ENCODE assay signal across 27 mouse cellular contexts in the genomic region with DNA sequence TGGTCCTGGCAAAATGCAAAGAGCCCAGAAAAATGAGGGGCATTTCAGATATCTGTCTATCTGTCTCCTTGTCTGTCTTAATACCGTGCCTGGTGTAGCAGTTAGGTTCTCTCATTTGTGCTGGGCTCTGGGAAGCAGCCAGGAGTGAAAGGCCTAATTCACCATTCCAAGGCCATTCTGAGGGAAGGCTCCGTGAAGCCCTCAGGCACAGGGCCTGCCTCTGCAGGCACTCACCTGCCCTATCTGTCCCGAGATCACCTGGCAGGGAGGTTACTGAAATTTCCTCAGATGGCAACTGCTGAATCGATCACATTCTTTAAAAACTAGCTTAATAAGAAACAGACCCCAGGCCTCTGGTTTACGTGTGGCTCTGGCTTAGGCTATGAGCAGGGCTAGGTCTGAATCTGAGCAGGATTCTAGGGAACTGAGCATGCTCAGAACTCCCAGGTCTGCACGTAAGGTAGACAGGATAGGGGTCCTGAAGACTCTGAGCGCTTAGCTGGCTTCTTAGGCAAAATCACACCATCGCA. TPM values are rescaled to one million over a fixed set of nuclear protein-coding genes. Genes with fewer than 3 reads are reported as not detected.
DNase-seq lines count a peak whose midpoint lies in the region; ATAC-seq and TF ChIP-seq lines count a peak whose summit lies in the region.
"Had no signal": no experiment of that assay in that cellular context is flagged by ENCODE, and none has a peak within 500 bp of the region (broad histone marks: within the 10 kb centered on the region; RNA-seq: fewer than 3 reads in every experiment).

No protein-coding gene starts in this region.

- H3K79me2 ChIP-seq in MEL (ENCODE audit: control insufficient read depth, insufficient read depth, low read length, poor library complexity), result no peaks in the 10 kb centered on the region

- TF ChIP-seq CTCF in MEL (IDR thresholded peaks at IDR 0.05 in 2 of 3, conservative IDR thresholded peaks at IDR 0.05 in 1 of 3; ENCODE audit: control insufficient read depth in 1 of 3, insufficient read depth in 1 of 3, low read depth in 2 of 3, low read length in 3 of 3, poor library complexity in 1 of 3, severe bottlenecking in 1 of 3), result no peak

- H3K9me3 ChIP-seq in kidney, embryonic 14.5 days (ENCODE audit: control insufficient read depth, low read length), result no peaks in the 10 kb centered on the region
- H3K9me3 ChIP-seq in MEL (replicated peaks; ENCODE audit: insufficient read depth, low read length), result no peaks in the 10 kb centered on the region
- no peaks in the 10 kb centered on the region for H3K9me3 ChIP-seq in embryonic facial prominence, embryonic 10.5 days
- no peaks in the 10 kb centered on the region for H3K9me3 ChIP-seq in limb, embryonic 11.5 days (ENCODE audit: control insufficient read depth, low read length)
- H3K9me3 ChIP-seq: embryonic facial prominence, embryonic 12.5 days; forebrain, embryonic 15.5 days; hindbrain, embryonic 15.5 days; liver, embryonic 12.5 days; midbrain, embryonic 15.5 days had no signal

- H3K4me2 ChIP-seq in kidney, embryonic 14.5 days (replicated peaks; ENCODE audit: low read depth, low read length), result no peak overlapping the region
- no peak overlapping the region for H3K4me2 ChIP-seq in limb, embryonic 11.5 days (ENCODE audit: low read depth, severe bottlenecking)
- H3K4me2 ChIP-seq: embryonic facial prominence, embryonic 12.5 days; forebrain, embryonic 15.5 days; hindbrain, embryonic 15.5 days; midbrain, embryonic 15.5 days had no signal

- ATAC-seq in kidney, embryonic 14.5 days (ENCODE audit: low FRiP score, low TSS enrichment), result no peak
- no peak for ATAC-seq in limb, embryonic 11.5 days (ENCODE audit: insufficient number of reproducible peaks, low FRiP score, low TSS enrichment, low read depth)
- ATAC-seq: forebrain, embryonic 15.5 days; intestine, postnatal 0 days; midbrain, embryonic 15.5 days; Patski had no signal

- 67% methylated on average over 8 of the region's 8 CpGs for WGBS in kidney, embryonic 14.5 days
- 61% methylated on average over 8 of the region's 8 CpGs for WGBS in embryonic facial prominence, embryonic 10.5 days
- 52% methylated on average over 8 of the region's 8 CpGs for WGBS in limb, embryonic 11.5 days

- H3K36me3 ChIP-seq in kidney, embryonic 14.5 days (ENCODE audit: control insufficient read depth, insufficient read depth, low read length), result no peaks in the 10 kb centered on the region
- H3K36me3 ChIP-seq in MEL (ENCODE audit: control insufficient read depth in 1 of 2, insufficient read depth in 2 of 2, low read length in 2 of 2), result peaks cover 0 to 51% of the 10 kb centered on the region in 2 experiments; a peak in 2 of 4 replicates
- no peaks in the 10 kb centered on the region for H3K36me3 ChIP-seq in embryonic facial prominence, embryonic 10.5 days (replicated peaks)
- H3K36me3 ChIP-seq in limb, embryonic 11.5 days (ENCODE audit: control insufficient read depth, insufficient read depth, low read length), result no peaks in the 10 kb centered on the region; the same call in 1 of the 2 replicates
- H3K36me3 ChIP-seq: embryonic facial prominence, embryonic 12.5 days; hindbrain, embryonic 15.5 days; liver, embryonic 12.5 days; midbrain, embryonic 15.5 days had no signal

- TF ChIP-seq EP300 in MEL (IDR thresholded peaks at IDR 0.05; ENCODE audit: low read depth in 1 of 2, low read length in 2 of 2), result no peak

- peak; percentile 30 for DNase-seq in kidney, adult 9 months
- DNase-seq in MEL (ENCODE audit: low read depth, low spot score), result no peak
- DNase-seq in embryonic facial prominence, embryonic 10.5 days (ENCODE audit: low spot score), result peak; percentile 40
- DNase-seq in limb, embryonic 11.5 days (ENCODE audit: low spot score), result peak; percentile 28
- DNase-seq in heart, adult 18-20 months, result no peak
- DNase-seq in right cerebral cortex, postnatal 25 days, result no peak
- DNase-seq: adrenal gland, postnatal 10 days; cerebellum, adult 11-12 months; cerebellum, postnatal 14 days; heart, adult 2 months; heart, postnatal 36 days; layer of hippocampus, postnatal 36 days; lung, adult 2 months; spleen, adult 18-20 months; thymus, adult 2 months had no signal

- no peak overlapping the region for H3K4me3 ChIP-seq in kidney, embryonic 14.5 days (ENCODE audit: low read length)
- no peak overlapping the region for H3K4me3 ChIP-seq in MEL (ENCODE audit: control insufficient read depth in 1 of 2, insufficient read depth in 1 of 2, low read depth in 2 of 2, low read length in 2 of 2)
- H3K4me3 ChIP-seq in embryonic facial prominence, embryonic 10.5 days, result no peak overlapping the region
- H3K4me3 ChIP-seq in limb, embryonic 11.5 days (ENCODE audit: low read depth, low read length), result no peak overlapping the region
- H3K4me3 ChIP-seq: embryonic facial prominence, embryonic 12.5 days; forebrain, embryonic 15.5 days; heart, adult 2 months; hindbrain, embryonic 15.5 days; liver, embryonic 12.5 days; megakaryocyte, embryonic 14.5 days; midbrain, embryonic 15.5 days; myocyte had no signal

- TF ChIP-seq RAD21 in MEL (IDR thresholded peaks at IDR 0.05; ENCODE audit: low read depth, low read length), result no peak

- TF ChIP-seq POLR2A in MEL (IDR thresholded peaks at IDR 0.05; ENCODE audit: control insufficient read depth in 1 of 2, insufficient read depth in 1 of 2, low read depth in 1 of 2, low read length in 2 of 2, poor library complexity in 1 of 2), result no peak

- H3K27me3 ChIP-seq in kidney, embryonic 14.5 days (ENCODE audit: control insufficient read depth, insufficient read depth, low read length), result no peaks in the 10 kb centered on the region
- H3K27me3 ChIP-seq in MEL (ENCODE audit: control insufficient read depth in 1 of 2, insufficient read depth in 2 of 2, low read length in 2 of 2), result no peaks in the 10 kb centered on the region
- no peaks in the 10 kb centered on the region for H3K27me3 ChIP-seq in embryonic facial prominence, embryonic 10.5 days (replicated peaks; ENCODE audit: low read depth, poor library complexity, severe bottlenecking)
- no peaks in the 10 kb centered on the region for H3K27me3 ChIP-seq in limb, embryonic 11.5 days (ENCODE audit: control insufficient read depth, insufficient read depth, low read length)
- H3K27me3 ChIP-seq: embryonic facial prominence, embryonic 12.5 days; forebrain, embryonic 15.5 days; hindbrain, embryonic 15.5 days; midbrain, embryonic 15.5 days; Patski had no signal

- H3K4me1 ChIP-seq in kidney, embryonic 14.5 days (ENCODE audit: control insufficient read depth, insufficient read depth, low read length), result no peaks in the 10 kb centered on the region
- H3K4me1 ChIP-seq in MEL (ENCODE audit: control insufficient read depth in 1 of 2, insufficient read depth in 2 of 2, low read length in 2 of 2), result peaks cover 40 to 56% of the 10 kb centered on the region in 2 experiments
- peaks cover 22% of the 10 kb centered on the region for H3K4me1 ChIP-seq in embryonic facial prominence, embryonic 10.5 days
- peaks cover 4% of the 10 kb centered on the region; the same call in 1 of the 2 replicates for H3K4me1 ChIP-seq in limb, embryonic 11.5 days (ENCODE audit: control insufficient read depth, insufficient read depth, low read length)
- H3K4me1 ChIP-seq: forebrain, embryonic 15.5 days; hindbrain, embryonic 15.5 days; midbrain, embryonic 15.5 days had no signal

- no peak overlapping the region for H3K27ac ChIP-seq in kidney, embryonic 14.5 days (ENCODE audit: low read depth, low read length)
- peak overlapping the region; percentile 92 for H3K27ac ChIP-seq in MEL (ENCODE audit: control insufficient read depth, low read depth, low read length)
- no peak overlapping the region for H3K27ac ChIP-seq in embryonic facial prominence, embryonic 10.5 days (replicated peaks)
- H3K27ac ChIP-seq in limb, embryonic 11.5 days (replicated peaks; ENCODE audit: low read depth, low read length), result no peak overlapping the region
- H3K27ac ChIP-seq: forebrain, embryonic 15.5 days; heart, adult 2 months; hindbrain, embryonic 15.5 days; midbrain, embryonic 15.5 days had no signal

- no peak overlapping the region for H3K9ac ChIP-seq in kidney, embryonic 14.5 days (ENCODE audit: low read depth, low read length)
- no peak overlapping the region for H3K9ac ChIP-seq in MEL (ENCODE audit: control insufficient read depth, low read depth, low read length, poor library complexity, severe bottlenecking)
- H3K9ac ChIP-seq in limb, embryonic 11.5 days (ENCODE audit: low read length), result 0 out of 2 replicates have a peak overlapping the region, but pooled peaks have one; percentile 7
- H3K9ac ChIP-seq: embryonic facial prominence, embryonic 12.5 days; forebrain, embryonic 15.5 days; hindbrain, embryonic 15.5 days; midbrain, embryonic 15.5 days had no signal

TF ChIP-seq in MEL, 35 proteins besides CTCF, POLR2A, EP300 and RAD21:
- TF ChIP-seq ZKSCAN1 (IDR thresholded peaks at IDR 0.05; ENCODE audit: low read depth, low read length), result no peak
- no peak for TF ChIP-seq SMC3 (IDR thresholded peaks at IDR 0.05; ENCODE audit: low read depth, low read length)
- TF ChIP-seq USF2 (IDR thresholded peaks at IDR 0.05; ENCODE audit: borderline replicate concordance in 1 of 2, insufficient read depth in 1 of 2, low read depth in 1 of 2, low read length in 2 of 2), result no peak
- no peak for TF ChIP-seq MXI1 (IDR thresholded peaks at IDR 0.05; ENCODE audit: low read depth, low read length)
- no peak for TF ChIP-seq GATA1 (IDR thresholded peaks at IDR 0.05; ENCODE audit: low read depth, low read length)
- no peak for TF ChIP-seq MYC (IDR thresholded peaks at IDR 0.05; ENCODE audit: low read depth, low read length)

RNA-seq across cellular contexts. Expression of a gene that starts 11.1 kb away (rescaled TPM):
- 0.31 and 0.43 TPM in 2 replicates for polyA plus RNA-seq in kidney, embryonic 14.5 days (2014; fragmentation: Nextera tagmentation; extraction: Ambion mirVana)
- 0.10 TPM in 1 of 2 replicates, not detected in the other for total RNA-seq in MEL (2012; rRNA removed)
- under 1 TPM in 1 of 2 experiments, not detected in 1; 0.06 TPM for polyA plus RNA-seq in MEL (2012; ENCODE audit: insufficient read depth in 1 of 2, insufficient read length in 2 of 2, low read depth in 1 of 2, low replicate concordance in 2 of 2, missing spikeins in 1 of 2)
- 0.10 and 0.29 TPM in 2 replicates for polyA plus RNA-seq in embryonic facial prominence, embryonic 10.5 days (2016; fragmentation: Nextera tagmentation; extraction: Ambion mirVana)
- polyA plus RNA-seq in limb, embryonic 11.5 days (2014; fragmentation: Nextera tagmentation; extraction: Ambion mirVana), result 0.18 and 0.28 TPM in 2 replicates
- total RNA-seq in heart, adult 18-20 months (2021), result under 1 TPM in 1 of 2 experiments, not detected in 1; 0.13 TPM
- total RNA-seq: heart, adult 2 months; layer of hippocampus, adult 18-20 months; layer of hippocampus, postnatal 36 days; left cerebral cortex, postnatal 14 days had no signal
- polyA plus RNA-seq: intestine, postnatal 0 days; Patski; thymus, adult 2 months had no signal

Comparison
In these comparisons a context has a peak if more than half of its experiments do, and no peak if none do; other contexts are left out.
1. DNase-seq: peak in kidney, adult 9 months (single experiment), embryonic facial prominence, embryonic 10.5 days (single experiment) and limb, embryonic 11.5 days (single experiment); none in MEL (single experiment), heart, adult 18-20 months (0 of 2) and right cerebral cortex, postnatal 25 days (single experiment).